Mouse (Mus musculus) cortical plate, adult 2 months (tissue): ENCODE measurements around the gene Itk.

Experiments used
- CTCF ChIP-seq: fragments of 200-500 bp; IDR thresholded peaks from 2 replicates; pipeline ENCODE4 v1.5.1; 2011; ENCODE audit warnings: mild to moderate bottlenecking, control low read depth, low read length; ENCODE audit not compliant: insufficient read depth; ENCODE audit errors: extremely low read depth
- POLR2A ChIP-seq: fragments of 200-500 bp; IDR thresholded peaks from 2 replicates; pipeline ENCODE4 v1.6.1; 2011; ENCODE audit warnings: mild to moderate bottlenecking, low read length, control low read depth; ENCODE audit not compliant: insufficient read depth; ENCODE audit errors: extremely low read depth

DNA sequence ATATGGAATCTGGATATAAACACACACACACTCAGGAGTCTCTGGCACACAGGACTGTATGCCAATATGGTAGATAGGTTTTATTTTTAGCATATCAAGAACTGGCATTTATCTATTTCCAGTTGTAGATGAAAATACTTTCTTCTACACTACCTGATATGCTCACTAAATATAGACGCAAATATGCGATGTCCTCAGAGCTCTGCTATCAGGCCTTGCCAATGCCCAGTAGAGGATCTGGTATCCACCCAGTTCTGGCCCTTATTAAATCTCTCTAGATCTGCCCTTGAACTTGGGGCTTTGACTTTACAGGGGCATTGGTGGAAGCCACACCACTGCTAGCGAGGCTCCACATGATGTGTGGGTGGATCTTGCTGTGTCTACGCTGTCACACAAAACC lies 47.4 kb downstream of the Itk start:
- TF ChIP-seq POLR2A = no peak
- TF ChIP-seq CTCF = no peak
